Mouse (Mus musculus): Measurements from ENCODE around the gene Dad1.

DNA sequence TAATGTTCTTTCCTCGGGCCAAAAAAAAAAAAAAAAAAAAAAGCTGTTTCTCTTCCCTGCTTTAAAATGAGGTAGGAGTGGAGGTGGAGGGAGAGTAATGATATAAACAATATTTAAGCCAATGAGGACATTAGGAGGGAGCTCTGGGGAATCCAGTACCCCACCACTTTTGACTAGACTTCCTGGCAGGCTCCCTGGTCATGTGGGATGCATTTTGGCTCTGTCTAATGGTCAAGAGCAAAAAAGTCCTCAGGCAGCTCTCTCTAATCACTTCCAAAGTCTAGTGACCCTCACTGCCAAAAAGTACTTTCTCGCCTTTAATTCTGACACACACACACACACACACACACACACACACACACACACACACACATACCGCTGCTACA, 61.4 kb downstream of the Dad1 start:
- TF ChIP-seq SIN3A (IDR thresholded peaks at IDR 0.05; ENCODE audit: low read length): no peak
- TF ChIP-seq CTCF (IDR thresholded peaks at IDR 0.05 in 2 of 3, conservative IDR thresholded peaks at IDR 0.05 in 1 of 3; ENCODE audit: control insufficient read depth in 1 of 3, insufficient read depth in 1 of 3, low read depth in 2 of 3, low read length in 3 of 3, poor library complexity in 1 of 3, severe bottlenecking in 1 of 3): no peak
- TF ChIP-seq MAX (IDR thresholded peaks at IDR 0.05; ENCODE audit: low read length): no peak
- TF ChIP-seq MEF2A (IDR thresholded peaks at IDR 0.05; ENCODE audit: extremely low read depth, insufficient replicate concordance, low read depth, low read length, poor library complexity, severe bottlenecking): no peak
- no peak for TF ChIP-seq ELF1 (IDR thresholded peaks at IDR 0.05; ENCODE audit: low read depth, low read length)
- TF ChIP-seq ZKSCAN1 (IDR thresholded peaks at IDR 0.05; ENCODE audit: low read depth, low read length): no peak
- no peak for TF ChIP-seq ZNF384 (IDR thresholded peaks at IDR 0.05; ENCODE audit: low read depth, low read length)
- TF ChIP-seq POLR2A (IDR thresholded peaks at IDR 0.05; ENCODE audit: control insufficient read depth in 1 of 2, insufficient read depth in 1 of 2, low read depth in 1 of 2, low read length in 2 of 2, poor library complexity in 1 of 2): no peak
- no peak for TF ChIP-seq EP300 (IDR thresholded peaks at IDR 0.05; ENCODE audit: low read depth in 1 of 2, low read length in 2 of 2)
- no peak for TF ChIP-seq UBTF (IDR thresholded peaks at IDR 0.05; ENCODE audit: borderline replicate concordance, insufficient read depth, low read depth, low read length)
- no peak for TF ChIP-seq TCF12 (IDR thresholded peaks at IDR 0.05; ENCODE audit: low read depth, low read length)
- TF ChIP-seq USF1 (IDR thresholded peaks at IDR 0.05; ENCODE audit: low read depth, low read length): no peak
